Mouse (Mus musculus) brain, embryonic 14.5 days (tissue): ENCODE data around the gene Rnaseh2a.

Source experiments
- CTCF ChIP-seq: fragments of 200-500 bp; IDR thresholded peaks from 2 replicates; pipeline ENCODE4 v1.5.1; 2012; ENCODE audit warnings: inconsistent platforms, mild to moderate bottlenecking, moderate library complexity, borderline replicate concordance; ENCODE audit not compliant: insufficient read depth, insufficient read length; ENCODE audit errors: extremely low read depth
- POLR2A ChIP-seq: fragments of 200-500 bp; IDR thresholded peaks from 2 replicates; pipeline ENCODE4 v1.6.1; 2012; ENCODE audit warnings: mild to moderate bottlenecking, inconsistent platforms, borderline replicate concordance; ENCODE audit not compliant: poor library complexity, insufficient read depth, insufficient read length, severe bottlenecking; ENCODE audit errors: extremely low read depth

DNA sequence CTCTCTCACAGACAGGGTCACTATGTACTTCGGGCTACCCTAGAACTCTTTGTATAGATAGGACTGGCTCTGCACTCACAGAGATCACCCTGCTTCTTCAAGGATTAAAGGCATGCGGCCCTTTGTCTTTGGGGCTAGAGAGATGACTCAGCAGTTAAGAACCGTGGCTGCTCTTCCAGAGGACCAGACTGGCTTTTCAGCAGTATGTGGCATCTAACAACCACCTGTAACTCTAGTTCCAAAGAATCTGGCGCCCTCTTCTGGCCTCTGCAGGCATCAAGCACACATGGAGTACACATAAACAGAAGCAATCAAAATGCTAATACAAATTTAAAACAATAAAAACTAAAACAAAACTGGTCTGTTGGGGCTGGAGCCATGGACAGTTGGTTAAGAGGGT, 55.6 kb downstream of the Rnaseh2a start:
- TF ChIP-seq POLR2A (no peak), CTCF (peak; percentile 35; the same call in 1 of the 2 replicates)
